Mouse (Mus musculus) A20 (cell line): ENCODE measurements around the gene Fbll1.
A peak's percentile ranks its signal among the peaks of the same experiment; 100 is the strongest.
"Not testable (repeated sequence)": the region's sequence is repeated elsewhere in the genome, so short reads cannot be mapped to it uniquely, and the experiment has no call there.

ENCODE experiments used
- DNase-seq: peaks from one replicate; pipeline ENCODE4 v3.0.0-alpha.2; 2011; ENCODE audit warnings: low read depth, low spot score

The Fbll1 gene

GRCm38 (mm10) chr11:35798874-35799273 lies at the start of gene Fbll1:
TSS of gene Fbll1 (minus strand) at chr11:35798884.
- DNase-seq, result no peak

- no peak for DNase-seq
Observed at GRCm38 (mm10) chr11:35844299-35844698, 45.6 kb upstream of the Fbll1 start.

GRCm38 (mm10) chr11:35842560-35842959 lies 43.9 kb upstream of the Fbll1 start:
- DNase-seq, result peak; percentile 49

GRCm38 (mm10) chr11:35841738-35842325 lies 43.1 kb upstream of the Fbll1 start:
- peak; percentile 75 for DNase-seq

- not testable (repeated sequence) for DNase-seq
Observed at GRCm38 (mm10) chr11:35840806-35841205, 42.1 kb upstream of the Fbll1 start.

- DNase-seq, result peak; percentile 51
Observed at GRCm38 (mm10) chr11:35840282-35840681, 41.6 kb upstream of the Fbll1 start.

- DNase-seq, result peak; percentile 95
Observed at GRCm38 (mm10) chr11:35838345-35839338, 40.0 kb upstream of the Fbll1 start.

- peak; percentile 42 for DNase-seq
Observed at GRCm38 (mm10) chr11:35837156-35838126, 38.8 kb upstream of the Fbll1 start.

GRCm38 (mm10) chr11:35834022-35834760 lies 35.5 kb upstream of the Fbll1 start, which contains the start of gene Rars:
TSS of gene Rars (minus strand) at chr11:35834506.
- DNase-seq, result peak; percentile 94

GRCm38 (mm10) chr11:35833270-35833669 lies 34.6 kb upstream of the Fbll1 start:
- DNase-seq, result no peak

- DNase-seq, result no peak
Observed at GRCm38 (mm10) chr11:35832139-35832538, 33.5 kb upstream of the Fbll1 start.

- no peak for DNase-seq
Observed at GRCm38 (mm10) chr11:35827714-35828113, 29.0 kb upstream of the Fbll1 start.

- no peak for DNase-seq
Observed at GRCm38 (mm10) chr11:35816316-35816715, 17.6 kb upstream of the Fbll1 start.

GRCm38 (mm10) chr11:35811458-35811857 lies 12.8 kb upstream of the Fbll1 start:
- DNase-seq, result no peak

GRCm38 (mm10) chr11:35801332-35801731 lies 2.6 kb upstream of the Fbll1 start:
- DNase-seq, result no peak

GRCm38 (mm10) chr11:35798495-35798820 lies 226 bp downstream of the Fbll1 start:
- no peak for DNase-seq

GRCm38 (mm10) chr11:35797751-35798494 lies 761 bp downstream of the Fbll1 start:
- no peak for DNase-seq

GRCm38 (mm10) chr11:35792800-35793199 lies 5.9 kb downstream of the Fbll1 start:
- DNase-seq, result peak; percentile 23

GRCm38 (mm10) chr11:35788443-35788842 lies 10.2 kb downstream of the Fbll1 start:
- DNase-seq, result no peak

- DNase-seq, result no peak
Observed at GRCm38 (mm10) chr11:35784537-35784936, 14.1 kb downstream of the Fbll1 start.
